Mouse (Mus musculus): Measurements from ENCODE around the gene Lmx1b. TPM values are rescaled to one million over a fixed set of nuclear protein-coding genes. Genes with fewer than 3 reads are reported as not detected.

Lmx1b gene
- polyA plus RNA-seq, 1 experiment from 2014 or later = 0.04 TPM

GRCm38 (mm10) chr2:33615843-33616344 lies 24.4 kb downstream of the Lmx1b start:
- peak overlapping the region; percentile 68 for H3K4me2 ChIP-seq
- 13% methylated on average over 17 of the region's 17 CpGs for WGBS
- H3K27me3 ChIP-seq (replicated peaks) = peaks cover 38% of the 10 kb centered on the region
- no peak for ATAC-seq (ENCODE audit: insufficient read depth, low FRiP score, low read depth)
- no peaks in the 10 kb centered on the region for H3K9me3 ChIP-seq
- peaks cover 13% of the 10 kb centered on the region for H3K4me1 ChIP-seq
- no peak overlapping the region for H3K9ac ChIP-seq
- no peaks in the 10 kb centered on the region for H3K36me3 ChIP-seq
- no peak overlapping the region for H3K27ac ChIP-seq
- peak overlapping the region; percentile 34 for H3K4me3 ChIP-seq (replicated peaks)

- Histone ChIP-seq H3K27ac (no peak overlapping the region), H3K27me3 (replicated peaks) (peaks cover 24% of the 10 kb centered on the region)
- no peak for ATAC-seq (ENCODE audit: insufficient read depth, low FRiP score, low read depth)
Observed at GRCm38 (mm10) chr2:33605487-33606256, 34.6 kb downstream of the Lmx1b start.

GRCm38 (mm10) chr2:33604846-33605486 lies 35.3 kb downstream of the Lmx1b start:
- Histone ChIP-seq H3K4me2 (no peak overlapping the region), H3K4me3 (replicated peaks) (no peak overlapping the region), H3K9me3 (no peaks in the 10 kb centered on the region), H3K27ac (no peak overlapping the region), H3K9ac (no peak overlapping the region), H3K4me1 (peaks cover 3% of the 10 kb centered on the region; the same call in 1 of the 2 replicates), H3K36me3 (no peaks in the 10 kb centered on the region), H3K27me3 (replicated peaks) (peaks cover 24% of the 10 kb centered on the region)
- 22% methylated on average over 7 of the region's 7 CpGs for WGBS
- peak; percentile 33; the same call in 1 of the 2 replicates for ATAC-seq (ENCODE audit: insufficient read depth, low FRiP score, low read depth)

More at GRCm38 (mm10) chr2:33605487-33606256, 34.6 kb downstream of the Lmx1b start:
- WGBS = 13% methylated on average over 18 of the region's 18 CpGs
- Histone ChIP-seq H3K9ac (no peak overlapping the region), H3K9me3 (no peaks in the 10 kb centered on the region), H3K36me3 (no peaks in the 10 kb centered on the region), H3K4me3 (replicated peaks) (no peak overlapping the region), H3K4me2 (no peak overlapping the region), H3K4me1 (peaks cover 3% of the 10 kb centered on the region; the same call in 1 of the 2 replicates)

GRCm38 (mm10) chr2:33600520-33600919 lies 39.8 kb downstream of the Lmx1b start:
- H3K4me1 ChIP-seq = no peaks in the 10 kb centered on the region; the same call in 1 of the 2 replicates
- no peak overlapping the region for H3K4me2 ChIP-seq
- WGBS = 57% methylated on average over 6 of the region's 6 CpGs
- H3K36me3 ChIP-seq = no peaks in the 10 kb centered on the region
- no peak overlapping the region for H3K27ac ChIP-seq
- 0 out of 2 replicates have a peak, but pooled peaks cover 6% of the 10 kb centered on the region for H3K27me3 ChIP-seq (replicated peaks)
- ATAC-seq (ENCODE audit: insufficient read depth, low FRiP score, low read depth) = no peak
- H3K9ac ChIP-seq = no peak overlapping the region
- no peak overlapping the region for H3K4me3 ChIP-seq (replicated peaks)
- H3K9me3 ChIP-seq = no peaks in the 10 kb centered on the region

GRCm38 (mm10) chr2:33597384-33597783 lies 42.9 kb downstream of the Lmx1b start:
- no peaks in the 10 kb centered on the region for H3K9me3 ChIP-seq
- H3K4me2 ChIP-seq = no peak overlapping the region
- H3K4me1 ChIP-seq = peaks cover 4% of the 10 kb centered on the region
- H3K9ac ChIP-seq = no peak overlapping the region
- 59% methylated on average over 4 of the region's 4 CpGs for WGBS
- H3K4me3 ChIP-seq (replicated peaks) = no peak overlapping the region
- H3K36me3 ChIP-seq = no peaks in the 10 kb centered on the region
- no peak for ATAC-seq (ENCODE audit: insufficient read depth, low FRiP score, low read depth)
- no peak overlapping the region for H3K27ac ChIP-seq
- H3K27me3 ChIP-seq (replicated peaks) = no peaks in the 10 kb centered on the region

GRCm38 (mm10) chr2:33595085-33595423 lies 45.3 kb downstream of the Lmx1b start:
- H3K27me3 ChIP-seq (replicated peaks) = no peaks in the 10 kb centered on the region
- peaks cover 4% of the 10 kb centered on the region for H3K4me1 ChIP-seq
- no peak overlapping the region for H3K4me3 ChIP-seq (replicated peaks)
- no peak; the same call in 1 of the 2 replicates for ATAC-seq (ENCODE audit: insufficient read depth, low FRiP score, low read depth)
- no peak overlapping the region for H3K27ac ChIP-seq
- 48% methylated on average over 7 of the region's 7 CpGs for WGBS
- H3K9ac ChIP-seq = no peak overlapping the region
- no peak overlapping the region for H3K4me2 ChIP-seq
- H3K36me3 ChIP-seq = no peaks in the 10 kb centered on the region
- H3K9me3 ChIP-seq = no peaks in the 10 kb centered on the region

- no peaks in the 10 kb centered on the region for H3K9me3 ChIP-seq
- no peaks in the 10 kb centered on the region for H3K36me3 ChIP-seq
- peak; percentile 20; the same call in 1 of the 2 replicates for ATAC-seq (ENCODE audit: insufficient read depth, low FRiP score, low read depth)
- 56% methylated on average over 9 of the region's 9 CpGs for WGBS
- no peak overlapping the region for H3K27ac ChIP-seq
- H3K4me3 ChIP-seq (replicated peaks) = no peak overlapping the region
- H3K4me1 ChIP-seq = peaks cover 4% of the 10 kb centered on the region
- H3K4me2 ChIP-seq = no peak overlapping the region
- no peaks in the 10 kb centered on the region for H3K27me3 ChIP-seq (replicated peaks)
- no peak overlapping the region for H3K9ac ChIP-seq
Observed at GRCm38 (mm10) chr2:33594181-33595084, 45.9 kb downstream of the Lmx1b start.

- H3K9ac ChIP-seq = no peak overlapping the region
- ATAC-seq (ENCODE audit: insufficient read depth, low FRiP score, low read depth) = no peak
- WGBS = 26% methylated on average over 12 of the region's 12 CpGs
Observed at GRCm38 (mm10) chr2:33592931-33593555, 47.3 kb downstream of the Lmx1b start.

GRCm38 (mm10) chr2:33589280-33589679 lies 51.0 kb downstream of the Lmx1b start:
- no peak overlapping the region for H3K27ac ChIP-seq
- ATAC-seq (ENCODE audit: insufficient read depth, low FRiP score, low read depth) = no peak
- WGBS = 75% methylated on average over 9 of the region's 9 CpGs
- no peak overlapping the region for H3K4me3 ChIP-seq (replicated peaks)
- H3K9me3 ChIP-seq = no peaks in the 10 kb centered on the region
- H3K27me3 ChIP-seq (replicated peaks) = peaks cover 11% of the 10 kb centered on the region
- no peaks in the 10 kb centered on the region for H3K36me3 ChIP-seq
- no peak overlapping the region for H3K4me2 ChIP-seq
- no peak overlapping the region for H3K9ac ChIP-seq
- peaks cover 14% of the 10 kb centered on the region for H3K4me1 ChIP-seq

More at GRCm38 (mm10) chr2:33592931-33593555, 47.3 kb downstream of the Lmx1b start:
- Histone ChIP-seq H3K4me1 (peaks cover 4% of the 10 kb centered on the region; the same call in 1 of the 2 replicates), H3K27me3 (replicated peaks) (no peaks in the 10 kb centered on the region), H3K4me3 (replicated peaks) (no peak overlapping the region), H3K4me2 (no peak overlapping the region), H3K27ac (no peak overlapping the region), H3K9me3 (no peaks in the 10 kb centered on the region), H3K36me3 (no peaks in the 10 kb centered on the region)

GRCm38 (mm10) chr2:33584937-33585910 lies 55.1 kb downstream of the Lmx1b start:
- Histone ChIP-seq H3K36me3 (no peaks in the 10 kb centered on the region), H3K4me2 (no peak overlapping the region), H3K9ac (no peak overlapping the region), H3K27ac (no peak overlapping the region), H3K4me1 (peaks cover 35% of the 10 kb centered on the region), H3K9me3 (no peaks in the 10 kb centered on the region), H3K4me3 (replicated peaks) (no peak overlapping the region), H3K27me3 (replicated peaks) (peaks cover 47% of the 10 kb centered on the region)
- ATAC-seq (ENCODE audit: insufficient read depth, low FRiP score, low read depth) = no peak
- 36% methylated on average over 28 of the region's 29 CpGs for WGBS

Data from stomach, embryonic 15.5 days (tissue).